Mouse (Mus musculus) MEL (cell line): Measurements from ENCODE around the gene E130309D02Rik. TPM values are rescaled to one million over a fixed set of nuclear protein-coding genes. Genes with fewer than 3 reads are reported as not detected.
A peak's percentile ranks its signal among the peaks of the same experiment; 100 is the strongest.

Experiments used
- DNase-seq: peaks from one replicate; pipeline ENCODE4 v3.0.0; 2011; ENCODE audit warnings: low read depth, low spot score
- H3K27ac ChIP-seq: 2 replicates; pipeline ENCODE4 v1.5.1; 2012; ENCODE audit warnings: low read depth, mild to moderate bottlenecking, control low read depth, low read length, moderate library complexity; ENCODE audit not compliant: control insufficient read depth
- H3K27me3 ChIP-seq, 2 experiments: fragments of 150-350 bp in 1 of 2; sonication (generic) in 1 of 2; 2 replicates each; pipeline ENCODE4 v1.6.1; 2012; ENCODE audit warnings: low read length in 2 of 2, mild to moderate bottlenecking in 2 of 2, improper control_type of control experiment in 1 of 2, moderate library complexity in 1 of 2; ENCODE audit not compliant: insufficient read depth in 2 of 2, control insufficient read depth in 1 of 2
- H3K36me3 ChIP-seq, 2 experiments: 2 replicates each; pipeline ENCODE4 v1.6.1; 2012 to 2014; ENCODE audit warnings: low read length in 2 of 2, improper control_type of control experiment in 1 of 2, inconsistent platforms in 1 of 2, mild to moderate bottlenecking in 1 of 2; ENCODE audit not compliant: insufficient read depth in 2 of 2, control insufficient read depth in 1 of 2
- H3K4me1 ChIP-seq, 2 experiments: fragments of 150-350 bp in 1 of 2; sonication (generic) in 1 of 2; 2 replicates each; pipeline ENCODE4 v1.6.1; 2012; ENCODE audit warnings: low read length in 2 of 2, improper control_type of control experiment in 1 of 2, mild to moderate bottlenecking in 1 of 2; ENCODE audit not compliant: insufficient read depth in 2 of 2, control insufficient read depth in 1 of 2
- H3K4me3 ChIP-seq, 2 experiments: fragments of 150-350 bp in 1 of 2; sonication (generic) in 1 of 2; 2 replicates each; pipeline ENCODE4 v1.5.1; 2012; ENCODE audit warnings: low read depth in 2 of 2, low read length in 2 of 2, mild to moderate bottlenecking in 2 of 2, moderate library complexity in 2 of 2, control low read depth in 1 of 2, improper control_type of control experiment in 1 of 2; ENCODE audit not compliant: control insufficient read depth in 1 of 2, insufficient read depth in 1 of 2
- H3K79me2 ChIP-seq: 2 replicates; pipeline ENCODE4 v1.6.1; 2012; ENCODE audit warnings: mild to moderate bottlenecking, low read length, moderate library complexity; ENCODE audit not compliant: control insufficient read depth, poor library complexity, insufficient read depth
- H3K9ac ChIP-seq: 2 replicates; pipeline ENCODE4 v1.6.1; 2012; ENCODE audit warnings: low read depth, mild to moderate bottlenecking, control low read depth, low read length, moderate library complexity; ENCODE audit not compliant: control insufficient read depth, poor library complexity, severe bottlenecking
- H3K9me3 ChIP-seq: fragments of 150-350 bp; sonication (generic); replicated peaks from 2 replicates; pipeline ENCODE4 v1.6.1; 2012; ENCODE audit warnings: mild to moderate bottlenecking, low read length, improper control_type of control experiment, moderate library complexity; ENCODE audit not compliant: insufficient read depth
- BHLHE40 ChIP-seq: IDR thresholded peaks from 2 replicates; pipeline ENCODE4 v1.6.1; 2012; ENCODE audit warnings: low read depth, mild to moderate bottlenecking, inconsistent platforms, low read length, improper control_type of control experiment, borderline replicate concordance
- CHD1 ChIP-seq: IDR thresholded peaks from 2 replicates; pipeline ENCODE4 v1.6.1; 2012; ENCODE audit warnings: low read depth, mild to moderate bottlenecking, inconsistent platforms, low read length, improper control_type of control experiment
- CHD2 ChIP-seq: IDR thresholded peaks from 2 replicates; pipeline ENCODE4 v1.6.1; 2011; ENCODE audit warnings: low read length, improper control_type of control experiment
- CTCF ChIP-seq, 3 experiments: IDR thresholded peaks in 2 of 3; conservative IDR thresholded peaks in 1 of 3; 2 replicates each; pipeline ENCODE4 v1.5.1; 2011 to 2012; ENCODE audit warnings: low read length in 3 of 3, low read depth in 2 of 3, mild to moderate bottlenecking in 2 of 3, improper control_type of control experiment in 1 of 3, inconsistent platforms in 1 of 3, mixed read lengths in 1 of 3, moderate library complexity in 1 of 3; ENCODE audit not compliant: control insufficient read depth in 1 of 3, insufficient read depth in 1 of 3, poor library complexity in 1 of 3, severe bottlenecking in 1 of 3
- E2F4 ChIP-seq: IDR thresholded peaks from 2 replicates; pipeline ENCODE4 v1.6.1; 2011; ENCODE audit warnings: low read depth, low read length, improper control_type of control experiment, borderline replicate concordance
- ELF1 ChIP-seq: IDR thresholded peaks from 2 replicates; pipeline ENCODE4 v1.6.1; 2014; ENCODE audit warnings: low read depth, mild to moderate bottlenecking, inconsistent platforms, low read length, improper control_type of control experiment, moderate library complexity
- EP300 ChIP-seq, 2 experiments: IDR thresholded peaks; 2 replicates each; pipeline ENCODE4 v1.6.1; 2011; ENCODE audit warnings: improper control_type of control experiment in 2 of 2, low read length in 2 of 2, low read depth in 1 of 2, mild to moderate bottlenecking in 1 of 2
- ETS1 ChIP-seq: IDR thresholded peaks from 2 replicates; pipeline ENCODE4 v1.6.1; 2012; ENCODE audit warnings: low read depth, mild to moderate bottlenecking, inconsistent platforms, low read length, improper control_type of control experiment, moderate library complexity
- GABPA ChIP-seq: IDR thresholded peaks from 2 replicates; pipeline ENCODE4 v1.6.1; 2012; ENCODE audit warnings: low read depth, mild to moderate bottlenecking, inconsistent platforms, low read length, improper control_type of control experiment, moderate library complexity
- JUND ChIP-seq: IDR thresholded peaks from 2 replicates; pipeline ENCODE4 v1.6.1; 2011; ENCODE audit warnings: low read depth, mild to moderate bottlenecking, improper control_type of control experiment, low read length
- KAT2A ChIP-seq: conservative IDR thresholded peaks from 2 replicates; pipeline ENCODE4 v1.6.1; 2012; ENCODE audit warnings: low read depth, low read length, improper control_type of control experiment, inconsistent platforms
- MAFK ChIP-seq: IDR thresholded peaks from 2 replicates; pipeline ENCODE4 v1.6.1; 2011; ENCODE audit warnings: low read depth, mild to moderate bottlenecking, low read length, improper control_type of control experiment, borderline replicate concordance
- MAX ChIP-seq: IDR thresholded peaks from 2 replicates; pipeline ENCODE4 v1.6.1; 2011; ENCODE audit warnings: low read length, improper control_type of control experiment
- MAZ ChIP-seq: IDR thresholded peaks from 2 replicates; pipeline ENCODE4 v1.6.1; 2012; ENCODE audit warnings: low read depth, mild to moderate bottlenecking, inconsistent platforms, low read length, improper control_type of control experiment
- MXI1 ChIP-seq: IDR thresholded peaks from 2 replicates; pipeline ENCODE4 v1.6.1; 2011; ENCODE audit warnings: mild to moderate bottlenecking, low read depth, low read length, improper control_type of control experiment
- MYB ChIP-seq: IDR thresholded peaks from 2 replicates; pipeline ENCODE4 v1.6.1; 2011; ENCODE audit warnings: mild to moderate bottlenecking, low read depth, low read length, improper control_type of control experiment
- NRF1 ChIP-seq: IDR thresholded peaks from 2 replicates; pipeline ENCODE4 v1.6.1; 2014; ENCODE audit warnings: low read depth, mild to moderate bottlenecking, inconsistent platforms, low read length, improper control_type of control experiment, moderate library complexity; ENCODE audit not compliant: poor library complexity, insufficient read depth, severe bottlenecking
- POLR2A ChIP-seq, 2 experiments: IDR thresholded peaks; 2 replicates each; pipeline ENCODE4 v1.6.1; 2011 to 2012; ENCODE audit warnings: low read length in 2 of 2, mild to moderate bottlenecking in 2 of 2, control low read depth in 1 of 2, improper control_type of control experiment in 1 of 2, low read depth in 1 of 2, moderate library complexity in 1 of 2; ENCODE audit not compliant: control insufficient read depth in 1 of 2, insufficient read depth in 1 of 2, poor library complexity in 1 of 2
- POLR2AphosphoS2 ChIP-seq: IDR thresholded peaks from 2 replicates; pipeline ENCODE4 v1.6.1; 2011; ENCODE audit warnings: low read length, improper control_type of control experiment
- POLR2AphosphoS5 ChIP-seq: IDR thresholded peaks from 2 replicates; pipeline ENCODE4 v1.6.1; 2012; ENCODE audit warnings: low read depth, borderline replicate concordance, mild to moderate bottlenecking, inconsistent platforms, low read length, moderate library complexity, mixed read lengths
- RAD21 ChIP-seq: IDR thresholded peaks from 2 replicates; pipeline ENCODE4 v1.6.1; 2011; ENCODE audit warnings: mild to moderate bottlenecking, low read depth, low read length, improper control_type of control experiment
- SIN3A ChIP-seq: IDR thresholded peaks from 2 replicates; pipeline ENCODE4 v1.6.1; 2012; ENCODE audit warnings: low read length, improper control_type of control experiment, inconsistent platforms
- SMC3 ChIP-seq: IDR thresholded peaks from 2 replicates; pipeline ENCODE4 v1.6.1; 2011; ENCODE audit warnings: low read depth, low read length, improper control_type of control experiment
- TAL1 ChIP-seq: IDR thresholded peaks from 2 replicates; pipeline ENCODE4 v1.6.1; 2012; ENCODE audit warnings: mild to moderate bottlenecking, inconsistent platforms, low read length, moderate library complexity, mixed read lengths
- TCF12 ChIP-seq: IDR thresholded peaks from 2 replicates; pipeline ENCODE4 v1.6.1; 2014; ENCODE audit warnings: low read depth, mild to moderate bottlenecking, inconsistent platforms, low read length, improper control_type of control experiment, moderate library complexity
- UBTF ChIP-seq: IDR thresholded peaks from 2 replicates; pipeline ENCODE4 v1.6.1; 2012; ENCODE audit warnings: low read depth, mild to moderate bottlenecking, inconsistent platforms, low read length, improper control_type of control experiment, moderate library complexity, borderline replicate concordance; ENCODE audit not compliant: insufficient read depth
- USF1 ChIP-seq: IDR thresholded peaks from 2 replicates; pipeline ENCODE4 v1.6.1; 2014; ENCODE audit warnings: low read depth, mild to moderate bottlenecking, inconsistent platforms, low read length, improper control_type of control experiment, moderate library complexity
- USF2 ChIP-seq, 2 experiments: IDR thresholded peaks; 2 replicates each; pipeline ENCODE4 v1.6.1; 2011 to 2012; ENCODE audit warnings: improper control_type of control experiment in 2 of 2, low read length in 2 of 2, borderline replicate concordance in 1 of 2, inconsistent platforms in 1 of 2, low read depth in 1 of 2, mild to moderate bottlenecking in 1 of 2; ENCODE audit not compliant: insufficient read depth in 1 of 2
- ZC3H11A ChIP-seq: IDR thresholded peaks from 2 replicates; pipeline ENCODE4 v1.6.1; 2012; ENCODE audit warnings: low read depth, mild to moderate bottlenecking, inconsistent platforms, low read length, improper control_type of control experiment
- ZMIZ1 ChIP-seq: IDR thresholded peaks from 2 replicates; pipeline ENCODE4 v1.6.1; 2012; ENCODE audit warnings: low read depth, mild to moderate bottlenecking, inconsistent platforms, low read length, improper control_type of control experiment, moderate library complexity
- ZNF384 ChIP-seq: IDR thresholded peaks from 2 replicates; pipeline ENCODE4 v1.6.1; 2012; ENCODE audit warnings: low read depth, mild to moderate bottlenecking, inconsistent platforms, low read length, improper control_type of control experiment
- polyA plus RNA-seq, 2 experiments: library from polyadenylated mRNA; stranded (reverse) in 1 of 2; unstranded in 1 of 2; fragments of >175 nt in 1 of 2; fragments of >200 nt in 1 of 2; gene quantifications; 2 replicates each; pipeline versions ENCODE4 v1.2.1 to v1.2.4; 2012; ENCODE audit warnings: low replicate concordance in 2 of 2, low read depth in 1 of 2; ENCODE audit not compliant: insufficient read length in 2 of 2, insufficient read depth in 1 of 2, missing spikeins in 1 of 2
- total RNA-seq: library from RNA; depleted of rRNA; stranded (reverse); fragments of 300-350 nt; gene quantifications from 2 replicates; pipeline ENCODE4 v1.2.3, GENCODE M21; 2012

The E130309D02Rik gene
- total and polyA plus RNA-seq, 3 experiments, result 59.3 to 92.4 TPM; not detected in 1

DNA sequence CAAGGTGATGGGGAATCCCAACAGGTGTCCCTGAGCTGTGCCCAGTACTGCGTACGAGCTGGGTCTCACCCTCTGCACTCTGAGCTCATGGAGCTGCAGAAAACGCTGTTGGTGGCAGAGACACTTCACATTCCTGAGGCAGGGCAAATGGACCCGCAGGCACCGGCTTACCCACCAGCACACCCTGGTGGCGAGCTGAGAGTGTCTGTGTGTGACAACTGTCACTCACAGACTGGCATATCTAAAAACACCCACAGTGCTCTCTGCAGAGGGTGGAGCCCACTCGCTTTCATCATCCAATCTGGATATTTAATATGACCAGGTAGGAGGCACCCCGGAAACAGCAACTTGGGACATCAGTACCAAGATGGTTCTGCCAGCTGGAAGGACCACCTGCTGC lies 13.9 kb downstream of the E130309D02Rik start:
- H3K36me3 ChIP-seq, result peaks cover 0 to 13% of the 10 kb centered on the region in 2 experiments; a peak in 2 of 4 replicates

GRCm38 (mm10) chr5:143299686-143300085 lies 15.5 kb downstream of the E130309D02Rik start:
- DNase-seq, result peak; percentile 62
- Histone ChIP-seq H3K9ac (no peak overlapping the region), H3K9me3 (no peaks in the 10 kb centered on the region), H3K36me3 (peaks cover 0 to 10% of the 10 kb centered on the region in 2 experiments; a peak in 2 of 4 replicates), H3K4me3 (no peak overlapping the region), H3K79me2 (peaks cover 3% of the 10 kb centered on the region; the same call in 1 of the 2 replicates), H3K27me3 (no peaks in the 10 kb centered on the region), H3K27ac (no peak overlapping the region), H3K4me1 (no peaks in the 10 kb centered on the region)
- TF ChIP-seq ELF1 (no peak), GABPA (no peak), SMC3 (peak; percentile 61), MAZ (no peak), ZNF384 (no peak), MAFK (no peak), POLR2A (IDR thresholded peaks at IDR 0.05; ENCODE audit: control insufficient read depth in 1 of 2, insufficient read depth in 1 of 2, low read depth in 1 of 2, low read length in 2 of 2, poor library complexity in 1 of 2) (no peak), ZC3H11A (peak; percentile 49; the same call in 1 of the 2 replicates), KAT2A (no peak), MAX (no peak), MYB (no peak), TAL1 (no peak), USF2 (IDR thresholded peaks at IDR 0.05; ENCODE audit: borderline replicate concordance in 1 of 2, insufficient read depth in 1 of 2, low read depth in 1 of 2, low read length in 2 of 2) (no peak), CHD2 (no peak), SIN3A (0 out of 2 replicates have a peak, but pooled peaks have one; percentile 40), ETS1 (no peak), ZMIZ1 (no peak), E2F4 (no peak), JUND (no peak), CHD1 (no peak), EP300 (IDR thresholded peaks at IDR 0.05; ENCODE audit: low read depth in 1 of 2, low read length in 2 of 2) (no peak), CTCF (IDR thresholded peaks at IDR 0.05 in 2 of 3, conservative IDR thresholded peaks at IDR 0.05 in 1 of 3; ENCODE audit: control insufficient read depth in 1 of 3, insufficient read depth in 1 of 3, low read depth in 2 of 3, low read length in 3 of 3, poor library complexity in 1 of 3, severe bottlenecking in 1 of 3) (peak; percentile 76 to 91 (median 77)), MXI1 (no peak), POLR2AphosphoS5 (no peak), RAD21 (peak; percentile 66), NRF1 (no peak), TCF12 (no peak)

More for the DNA sequence above, 13.9 kb downstream of the E130309D02Rik start:
- Histone ChIP-seq H3K9me3 (no peaks in the 10 kb centered on the region), H3K9ac (no peak overlapping the region), H3K27me3 (no peaks in the 10 kb centered on the region), H3K4me3 (no peak overlapping the region), H3K27ac (no peak overlapping the region), H3K4me1 (no peaks in the 10 kb centered on the region), H3K79me2 (peaks cover 11% of the 10 kb centered on the region; the same call in 1 of the 2 replicates)
- peak; percentile 36 for DNase-seq
- no peak for TF ChIP-seq TAL1
- peak; percentile 31 to 54 (median 52) for TF ChIP-seq CTCF (IDR thresholded peaks at IDR 0.05 in 2 of 3, conservative IDR thresholded peaks at IDR 0.05 in 1 of 3; ENCODE audit: control insufficient read depth in 1 of 3, insufficient read depth in 1 of 3, low read depth in 2 of 3, low read length in 3 of 3, poor library complexity in 1 of 3, severe bottlenecking in 1 of 3)
- TF ChIP-seq BHLHE40, result no peak
- TF ChIP-seq UBTF, result no peak
- peak; percentile 43 for TF ChIP-seq SMC3
- TF ChIP-seq KAT2A, result no peak
- TF ChIP-seq RAD21, result peak; percentile 13
- TF ChIP-seq POLR2AphosphoS2, result no peak
- no peak for TF ChIP-seq MAX
- TF ChIP-seq USF1, result no peak
- TF ChIP-seq TCF12, result no peak
- no peak for TF ChIP-seq MYB
- no peak for TF ChIP-seq POLR2A (IDR thresholded peaks at IDR 0.05; ENCODE audit: control insufficient read depth in 1 of 2, insufficient read depth in 1 of 2, low read depth in 1 of 2, low read length in 2 of 2, poor library complexity in 1 of 2)
